Mouse (Mus musculus): ENCODE data around the gene Naa50. TPM values are rescaled to one million over a fixed set of nuclear protein-coding genes. Genes with fewer than 3 reads are reported as not detected.

Naa50 gene
- polyA plus RNA-seq, 1 experiment from 2014 or later: 114 TPM

- H3K9me3 ChIP-seq (replicated peaks): no peaks in the 10 kb centered on the region
- H3K27ac ChIP-seq: no peak overlapping the region
- H3K27me3 ChIP-seq: no peaks in the 10 kb centered on the region
- H3K4me2 ChIP-seq: no peak overlapping the region
- 0 out of 2 replicates have a peak, but pooled peaks cover 2% of the 10 kb centered on the region for H3K4me1 ChIP-seq
- WGBS: 92% methylated on average over 7 of the region's 7 CpGs
- peaks cover 86% of the 10 kb centered on the region for H3K36me3 ChIP-seq
- no peak for ATAC-seq (replicated peaks; ENCODE audit: low FRiP score)
- H3K4me3 ChIP-seq (replicated peaks): no peak overlapping the region
- no peak overlapping the region for H3K9ac ChIP-seq
These were observed 73.1 kb downstream of the Naa50 start for GRCm38 (mm10) chr16:44212703-44213102.

Other genes starting within 250 kb of the Naa50 start
- gene Qtrt2, start 213.0 kb upstream of the Naa50 start, polyA plus RNA-seq (2015; fragmentation: Nextera tagmentation; extraction: Ambion mirVana): 30.3 and 34.5 TPM in 2 replicates
- 1.7 and 1.9 TPM in 2 replicates for gene Zdhhc23, start 160.0 kb upstream of the Naa50 start, polyA plus RNA-seq (2015; fragmentation: Nextera tagmentation; extraction: Ambion mirVana)
- gene Gramd1c, start 76.5 kb upstream of the Naa50 start, polyA plus RNA-seq (2015; fragmentation: Nextera tagmentation; extraction: Ambion mirVana): 6.6 and 7.9 TPM in 2 replicates
- gene Atp6v1a, start 125 bp upstream of the Naa50 start, polyA plus RNA-seq (2015; fragmentation: Nextera tagmentation; extraction: Ambion mirVana): 77.5 and 82.3 TPM in 2 replicates
- gene Usf3, start 33.4 kb downstream of the Naa50 start, polyA plus RNA-seq (2015; fragmentation: Nextera tagmentation; extraction: Ambion mirVana): 3.0 and 3.3 TPM in 2 replicates
- gene Sidt1, start 193.4 kb downstream of the Naa50 start, polyA plus RNA-seq (2015; fragmentation: Nextera tagmentation; extraction: Ambion mirVana): 0.80 and 0.99 TPM in 2 replicates
- 28.1 and 31.2 TPM in 2 replicates for gene Spice1, start 207.3 kb downstream of the Naa50 start, polyA plus RNA-seq (2015; fragmentation: Nextera tagmentation; extraction: Ambion mirVana)